Mouse (Mus musculus) kidney, adult 9 months (tissue): ENCODE data around the gene Vps37d.

Experiments
- DNase-seq: peaks from one replicate; pipeline ENCODE4 v3.0.0; 2022

The Vps37d gene

GRCm38 (mm10) chr5:135077564-135078481, at the start of gene Vps37d:
TSS of gene Vps37d (minus strand) at chr5:135078266.
- DNase-seq = peak; percentile 93

- DNase-seq = no peak
Measured at GRCm38 (mm10) chr5:135127669-135128068, 49.6 kb upstream of the Vps37d start.

GRCm38 (mm10) chr5:135126121-135126520, 48.1 kb upstream of the Vps37d start:
- no peak for DNase-seq

- no peak for DNase-seq
Measured at GRCm38 (mm10) chr5:135120753-135121152, 42.7 kb upstream of the Vps37d start.

- peak; percentile 75 for DNase-seq
Measured at GRCm38 (mm10) chr5:135118589-135119081, 40.6 kb upstream of the Vps37d start.

GRCm38 (mm10) chr5:135115241-135115640, 37.2 kb upstream of the Vps37d start:
- DNase-seq = no peak

GRCm38 (mm10) chr5:135113782-135114181, 35.7 kb upstream of the Vps37d start:
- DNase-seq = peak; percentile 84

- peak; percentile 90 for DNase-seq
Measured at GRCm38 (mm10) chr5:135109976-135110375, 31.9 kb upstream of the Vps37d start.

- DNase-seq = peak; percentile 69
Measured at GRCm38 (mm10) chr5:135109426-135109825, 31.4 kb upstream of the Vps37d start.

- peak; percentile 73 for DNase-seq
Measured at GRCm38 (mm10) chr5:135109017-135109416, 31.0 kb upstream of the Vps37d start.

- peak; percentile 97 for DNase-seq
Measured at GRCm38 (mm10) chr5:135107521-135108501, 29.7 kb upstream of the Vps37d start.

GRCm38 (mm10) chr5:135106758-135107256, 28.7 kb upstream of the Vps37d start:
- peak; percentile 98 for DNase-seq

- DNase-seq = peak; percentile 56
Measured at GRCm38 (mm10) chr5:135103999-135104660, 26.1 kb upstream of the Vps37d start.

- no peak for DNase-seq
Measured at GRCm38 (mm10) chr5:135100981-135101380, 22.9 kb upstream of the Vps37d start.

GRCm38 (mm10) chr5:135089653-135090052, 11.6 kb upstream of the Vps37d start, which contains the start of gene Mlxipl:
TSS of gene Mlxipl (plus strand) at chr5:135089890.
- peak; percentile 85 for DNase-seq

GRCm38 (mm10) chr5:135086871-135087270, 8.8 kb upstream of the Vps37d start:
- DNase-seq = no peak

GRCm38 (mm10) chr5:135080539-135080938, 2.5 kb upstream of the Vps37d start:
- DNase-seq = peak; percentile 52

GRCm38 (mm10) chr5:135079578-135079977, 1.5 kb upstream of the Vps37d start:
- DNase-seq = no peak

GRCm38 (mm10) chr5:135078482-135078810, 380 bp upstream of the Vps37d start:
- DNase-seq = peak; percentile 51

GRCm38 (mm10) chr5:135076931-135077505, 1.0 kb downstream of the Vps37d start:
- peak; percentile 85 for DNase-seq

- peak; percentile 38 for DNase-seq
Measured at GRCm38 (mm10) chr5:135076368-135076767, 1.7 kb downstream of the Vps37d start.

GRCm38 (mm10) chr5:135075655-135076054, 2.4 kb downstream of the Vps37d start:
- no peak for DNase-seq
